Mouse (Mus musculus): ENCODE data around the gene Usp36.
"Not testable (repeated sequence)": the region's sequence is repeated elsewhere in the genome, so short reads cannot be mapped to it uniquely, and the experiment has no call there.

Gene Usp36

DNA sequence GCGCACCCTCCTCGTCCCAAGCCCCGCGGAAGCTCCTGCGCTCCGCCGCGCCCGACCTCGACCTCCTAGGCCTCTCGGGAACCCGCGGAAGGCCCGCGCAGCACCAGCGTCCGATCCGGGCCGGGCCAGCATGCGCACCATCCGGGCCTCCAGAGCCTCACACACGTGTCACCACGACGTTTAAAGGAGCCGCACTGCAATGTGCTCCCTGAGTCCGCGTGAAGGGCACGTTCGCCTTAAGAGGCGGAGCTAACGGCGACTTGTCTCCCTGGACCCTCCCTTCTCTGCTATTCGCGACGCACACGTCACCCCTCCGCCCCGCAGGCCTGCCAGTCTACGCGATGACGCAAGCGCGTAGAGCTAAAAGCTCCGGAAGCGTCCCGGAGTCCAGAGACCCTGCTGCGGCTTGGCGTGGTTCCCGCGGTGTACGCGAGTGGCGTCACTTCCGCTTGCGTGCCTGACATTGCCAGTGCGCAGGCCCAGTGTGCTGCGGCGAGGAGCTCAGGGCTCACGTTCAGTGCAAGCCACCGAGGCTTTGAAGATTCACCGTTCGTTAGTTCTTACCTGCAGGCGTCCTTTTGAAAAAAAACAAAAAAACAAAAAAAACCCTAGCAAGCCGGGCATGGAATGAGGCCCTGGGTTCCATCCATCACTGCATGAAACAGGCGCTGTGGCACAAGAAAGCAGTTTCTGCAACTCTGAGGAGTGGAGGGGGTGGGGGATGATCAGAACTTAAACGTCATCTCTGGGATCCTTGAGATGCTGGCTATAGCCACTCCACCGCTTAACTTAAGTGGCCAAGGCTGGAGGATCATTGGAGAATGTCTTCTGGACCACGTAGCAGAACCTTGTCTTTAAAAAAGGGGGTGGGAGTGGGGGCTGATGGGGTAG, at the start of gene Usp36:
Gene Usp36 (minus strand): TSS at position 246 of the 891 bp plus-strand sequence.
- in situ Hi-C loops (cut with MboI, MseI): loop anchor here (5.0 kb wide), 1 partner anchor 38 kb away; no protein-coding TSS in a partner anchor

DNA sequence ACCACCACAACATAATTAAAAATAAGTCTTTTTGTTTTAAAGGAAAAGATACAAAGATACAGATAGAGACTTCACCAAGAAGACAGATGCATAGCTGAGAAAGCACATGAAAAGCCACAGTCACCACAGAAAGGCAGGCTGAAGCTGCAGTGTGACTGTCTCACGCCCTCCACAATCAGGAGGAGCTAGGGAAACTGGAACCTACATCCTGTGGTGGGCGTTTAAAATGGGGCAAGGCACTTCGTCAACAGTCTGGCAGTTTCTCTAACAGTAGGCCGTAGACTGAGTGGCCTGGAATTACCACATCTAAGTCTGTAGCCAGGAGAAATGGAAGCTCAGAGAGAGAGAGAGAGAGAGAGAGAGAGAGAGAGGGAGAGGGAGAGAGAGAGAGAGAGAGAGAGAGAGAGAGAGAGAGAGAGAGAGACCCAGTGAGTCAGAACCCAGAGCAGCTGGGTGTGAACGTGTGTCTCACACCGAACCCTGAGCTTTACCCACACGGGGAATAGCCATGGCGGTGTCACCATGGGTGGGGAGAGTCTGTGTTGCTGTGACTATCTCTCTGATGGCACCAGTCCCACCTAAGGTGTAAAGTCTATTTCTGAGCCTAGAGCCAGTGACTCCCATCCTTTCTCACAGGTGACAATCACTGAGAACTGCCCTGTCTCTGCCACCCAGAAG, 47.6 kb upstream of the Usp36 start:
- in situ Hi-C loops (cut with MboI, MseI): no loop called here

DNA sequence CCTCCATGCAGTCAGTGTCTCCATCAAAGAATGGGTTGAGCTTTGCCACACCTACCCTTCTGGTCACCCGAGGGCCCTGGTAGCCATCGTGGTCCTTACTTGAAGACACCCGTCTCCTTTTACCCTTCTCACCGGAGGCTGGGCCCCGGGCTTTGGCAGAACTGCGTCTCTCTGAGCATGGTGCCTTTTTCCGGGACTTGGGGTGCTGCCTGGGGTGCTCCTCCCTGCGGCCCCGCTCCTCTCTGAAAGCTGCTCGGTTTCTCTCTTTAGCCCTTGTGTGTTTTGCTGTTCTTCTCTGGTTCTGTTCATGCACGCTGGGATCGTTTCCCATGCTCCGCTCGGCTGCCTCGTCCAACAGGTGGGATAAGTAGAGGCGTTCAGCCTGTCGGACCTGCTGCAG, 43.4 kb upstream of the Usp36 start:
- in situ Hi-C loops (cut with MboI, MseI): no loop called here

DNA sequence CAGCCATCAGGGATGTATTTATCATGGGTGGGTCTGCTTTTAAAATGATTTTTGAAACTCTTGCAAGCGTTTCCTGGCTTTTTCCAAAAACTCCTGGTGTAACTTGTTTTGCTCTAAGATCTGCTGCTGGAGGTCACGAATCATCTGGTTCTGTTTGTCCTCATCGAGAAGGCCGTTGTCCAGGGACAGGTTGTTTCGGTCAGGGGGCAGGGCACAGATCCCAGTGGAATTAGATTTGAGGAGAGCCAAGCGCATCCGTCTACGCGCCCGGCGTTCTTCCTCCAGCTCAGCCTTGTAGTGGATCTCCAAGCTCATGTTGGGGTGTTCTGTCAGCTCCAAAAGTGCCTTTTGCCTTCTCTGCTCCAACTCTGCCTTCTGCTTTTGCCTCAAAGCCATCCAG, 42.3 kb upstream of the Usp36 start:
- in situ Hi-C loops (cut with MboI, MseI): no loop called here

DNA sequence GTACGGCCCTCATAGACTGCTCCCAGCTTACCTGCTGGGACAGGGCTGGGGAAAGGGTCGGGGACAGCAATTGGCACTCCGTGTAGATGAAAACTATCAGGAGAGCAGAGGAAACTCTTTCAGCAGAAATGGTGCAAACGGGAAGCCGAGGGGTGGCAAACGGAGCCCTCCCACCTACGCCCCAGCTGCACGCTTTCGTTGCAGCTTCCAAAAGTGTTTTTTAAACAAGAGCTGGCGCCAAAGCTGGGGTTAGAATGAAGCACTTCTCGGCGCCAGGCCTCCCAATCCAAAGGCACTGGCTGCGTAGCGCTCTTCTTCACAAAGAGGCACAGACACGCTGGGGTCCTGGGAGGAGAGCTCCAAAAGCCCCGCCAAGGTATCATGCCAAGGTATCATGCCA, 40.7 kb upstream of the Usp36 start:
- in situ Hi-C loops (cut with MboI, MseI): no loop called here

DNA sequence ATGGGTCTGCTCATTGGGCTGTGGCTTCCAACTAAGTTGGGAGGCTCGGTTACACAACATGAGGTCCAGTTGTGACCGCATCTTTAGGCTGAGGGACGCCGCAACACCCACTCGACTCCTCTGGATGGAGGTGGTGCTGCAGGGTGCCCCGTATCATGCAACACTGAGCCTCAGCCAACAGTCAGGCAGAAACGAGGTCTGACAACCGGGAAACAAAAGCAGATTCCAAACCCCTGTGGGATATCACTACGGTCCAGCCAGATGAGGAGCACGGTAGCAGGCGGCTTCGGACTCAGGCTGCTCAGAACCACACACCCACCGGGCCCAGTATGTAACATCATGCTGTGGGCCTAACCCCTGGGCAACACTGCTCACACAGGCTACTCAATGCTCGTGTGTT, 40.3 kb upstream of the Usp36 start:
- in situ Hi-C loops (cut with MboI, MseI): no loop called here

DNA sequence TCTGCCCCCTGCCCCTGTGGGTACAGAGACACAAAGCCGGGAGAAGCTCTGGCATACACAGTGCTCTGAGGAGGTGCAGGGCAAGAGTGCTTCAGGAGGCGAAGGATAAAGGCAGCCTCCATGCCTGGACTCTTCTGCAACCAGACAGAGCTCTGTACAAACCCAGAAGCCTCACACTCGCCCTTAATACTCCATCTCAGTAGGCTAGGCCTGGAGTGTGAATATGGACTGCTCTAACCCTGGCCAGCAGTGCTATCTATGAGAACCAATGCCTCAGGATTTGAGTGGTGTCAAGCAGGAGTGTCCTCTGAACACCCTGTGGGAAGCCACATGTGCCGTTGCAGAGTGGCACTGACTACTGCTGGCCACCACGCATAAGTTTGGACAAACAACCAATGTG, 38.9 kb upstream of the Usp36 start:
- in situ Hi-C loops (cut with MboI, MseI): loop anchor here (5.0 kb wide), 1 partner anchor 48 kb away; no protein-coding TSS in a partner anchor

DNA sequence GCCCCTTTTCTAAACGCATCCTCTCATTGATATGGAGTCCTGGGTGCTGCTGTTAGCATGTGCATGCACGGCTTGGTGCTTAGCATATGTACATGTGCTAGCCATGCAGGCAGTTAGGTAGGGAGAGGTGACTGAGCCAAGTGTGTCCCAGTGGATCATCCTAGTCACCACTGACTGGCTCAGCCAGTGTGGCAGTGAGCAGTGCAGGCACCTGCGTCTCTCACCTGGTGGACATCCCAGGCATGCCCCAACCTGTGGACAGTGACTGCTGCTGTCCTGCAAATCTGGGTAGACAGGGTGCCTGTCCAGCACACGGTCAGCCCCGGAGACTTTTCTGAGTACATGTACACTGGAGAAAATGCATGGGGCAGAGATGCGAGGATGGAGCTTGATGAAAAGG, 38.5 kb upstream of the Usp36 start:
- in situ Hi-C loops (cut with MboI, MseI): loop anchor here (5.0 kb wide), 1 partner anchor 49 kb away; no protein-coding TSS in a partner anchor

DNA sequence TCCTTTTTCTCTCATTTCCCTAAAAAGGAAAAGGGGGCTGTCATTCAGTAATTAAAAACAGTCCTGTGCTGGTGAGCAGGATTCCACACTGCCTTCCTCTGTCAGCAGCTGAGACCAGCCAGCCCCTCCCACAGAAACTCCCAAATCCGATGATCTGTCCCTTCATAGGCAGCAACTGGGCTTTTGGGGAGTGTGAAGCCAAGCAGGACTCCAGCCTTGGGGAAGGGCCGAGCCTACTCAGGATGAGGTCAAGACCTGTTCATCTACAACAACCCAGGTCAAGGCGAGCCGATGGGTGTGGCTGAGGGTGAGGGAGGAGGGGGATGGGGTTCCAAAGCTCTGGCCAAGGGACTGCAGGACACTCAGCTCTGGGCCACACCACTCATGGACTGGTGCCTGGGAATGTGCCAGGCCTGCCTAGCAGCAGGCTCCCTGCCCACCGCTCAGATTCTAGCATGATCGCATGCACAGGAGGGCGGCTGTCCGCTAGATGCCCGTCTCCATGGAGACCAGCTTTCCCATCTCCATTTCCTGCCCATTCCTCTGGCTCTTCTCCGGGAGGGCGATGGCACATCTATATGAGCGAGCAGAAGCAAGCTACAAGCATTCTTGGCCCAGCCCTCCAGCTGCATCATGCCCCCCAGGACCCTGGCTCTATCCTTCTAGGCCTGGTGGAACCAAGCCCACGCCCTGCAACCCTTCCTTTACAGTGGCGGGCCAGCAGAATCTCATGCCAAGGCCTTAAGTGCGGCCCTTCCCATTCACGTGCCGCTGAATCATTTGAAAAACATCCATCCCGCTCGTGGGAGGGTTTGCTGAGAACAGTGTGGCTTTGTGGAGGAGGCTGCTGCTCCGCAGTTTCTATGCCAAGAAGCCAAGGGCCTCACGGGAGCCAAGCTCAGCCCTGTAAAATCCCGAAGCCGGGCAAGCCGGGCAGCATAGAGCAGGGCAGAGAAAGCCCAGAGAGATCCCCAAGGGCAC, 37.2 kb upstream of the Usp36 start:
- in situ Hi-C loops (cut with MboI, MseI): loop anchor here (5.0 kb wide), 1 partner anchor 50 kb away; no protein-coding TSS in a partner anchor

DNA sequence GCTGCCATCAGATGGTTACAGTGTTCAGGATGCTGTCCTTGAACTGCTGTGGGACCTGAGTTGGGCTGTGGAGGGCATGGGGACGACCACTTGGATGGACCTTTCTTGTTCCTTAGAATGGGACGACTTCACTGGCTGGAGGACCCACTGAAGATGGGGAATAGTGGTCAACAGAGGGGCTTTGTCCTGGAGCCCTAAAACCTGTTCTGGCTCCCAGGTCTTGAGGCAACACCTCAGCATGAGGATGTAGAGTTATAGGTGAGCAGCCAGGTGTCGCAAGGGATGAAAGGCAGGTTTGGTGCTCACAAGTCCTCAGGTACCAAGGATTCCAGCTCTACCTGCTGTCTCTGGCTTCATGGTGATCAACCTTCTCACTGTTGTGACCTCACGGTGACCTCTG, 36.4 kb upstream of the Usp36 start:
- in situ Hi-C loops (cut with MboI, MseI): loop anchor here (5.0 kb wide), 1 partner anchor 51 kb away; no protein-coding TSS in a partner anchor

DNA sequence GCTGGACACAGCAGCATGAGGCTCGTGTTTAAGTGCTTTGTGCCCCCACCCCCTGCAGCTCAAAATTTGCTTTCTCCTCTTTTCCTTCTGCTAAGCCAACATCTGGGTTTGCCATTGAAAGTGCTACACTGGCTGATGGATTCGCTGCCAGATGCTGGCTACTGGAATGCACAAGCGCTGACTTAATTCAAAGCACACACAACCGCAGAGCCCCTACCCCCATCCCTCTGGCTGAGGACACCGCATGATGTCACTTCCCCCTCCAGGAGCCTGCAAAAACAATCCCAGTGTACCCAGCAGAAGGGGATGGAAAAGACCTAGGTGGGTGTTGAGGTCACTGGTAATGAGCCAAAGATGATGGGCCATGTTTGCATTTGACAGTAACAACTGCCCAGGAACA, 34.5 kb upstream of the Usp36 start:
- in situ Hi-C loops (cut with MboI, MseI): no loop called here

DNA sequence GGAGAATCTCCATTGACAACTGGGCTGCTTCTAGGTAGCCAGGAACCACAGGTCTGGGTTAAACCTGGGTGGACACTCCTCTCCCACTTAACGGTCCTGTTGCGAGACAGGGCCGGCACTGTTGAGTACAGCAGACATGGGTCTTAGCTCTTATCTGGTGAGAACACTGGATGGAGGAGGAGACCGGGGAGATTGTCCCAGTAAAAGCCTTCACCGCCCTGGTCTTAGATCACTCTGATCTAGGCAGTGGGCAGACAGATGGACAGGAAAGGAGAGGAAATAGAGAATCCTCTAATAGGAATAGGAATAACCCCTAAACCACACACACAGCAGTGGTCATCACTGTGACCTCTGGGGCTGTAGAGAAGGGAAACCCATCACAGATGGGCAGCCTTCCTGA, 33.9 kb upstream of the Usp36 start:
- in situ Hi-C loops (cut with MboI, MseI): no loop called here

DNA sequence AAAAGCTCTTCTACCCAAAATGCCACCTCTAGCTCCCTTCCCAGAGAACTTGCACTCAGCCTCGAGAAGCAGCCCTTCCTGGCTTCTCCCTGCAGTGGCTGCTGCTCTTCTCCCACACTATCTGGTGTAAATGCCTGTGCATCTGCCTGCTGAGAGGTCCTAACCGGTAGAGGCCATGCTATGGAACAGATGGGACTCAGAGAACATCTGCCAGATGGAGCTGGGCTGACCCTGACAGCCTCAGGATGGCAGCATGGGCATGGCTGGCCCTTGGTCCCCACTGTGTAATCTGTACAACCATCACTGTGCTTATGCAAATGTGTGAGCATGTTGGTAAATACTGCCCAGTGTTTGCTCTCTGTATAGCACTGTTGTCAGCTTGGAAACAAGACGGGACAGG, 32.6 kb upstream of the Usp36 start:
- in situ Hi-C loops (cut with MboI, MseI): no loop called here

DNA sequence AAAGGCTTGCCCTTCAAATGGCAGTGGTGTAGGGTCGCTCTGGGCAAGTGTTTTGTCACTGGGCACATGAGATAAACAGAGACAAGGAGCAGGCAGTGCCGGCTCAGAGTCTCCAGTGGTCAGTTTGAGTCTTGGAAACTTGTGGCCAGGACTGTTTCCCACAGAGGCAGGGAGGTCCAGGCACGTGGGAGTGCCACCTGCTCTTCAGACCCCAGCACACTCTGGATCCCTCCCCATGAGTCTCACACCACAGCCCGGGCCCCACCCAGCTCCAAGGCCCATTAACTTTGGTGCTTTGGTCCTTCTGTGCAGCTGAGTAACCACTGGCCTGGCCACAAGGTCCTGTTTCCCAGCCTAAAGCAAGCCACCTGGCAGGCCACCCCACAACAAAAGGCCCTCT, 31.9 kb upstream of the Usp36 start:
- in situ Hi-C loops (cut with MboI, MseI): no loop called here

DNA sequence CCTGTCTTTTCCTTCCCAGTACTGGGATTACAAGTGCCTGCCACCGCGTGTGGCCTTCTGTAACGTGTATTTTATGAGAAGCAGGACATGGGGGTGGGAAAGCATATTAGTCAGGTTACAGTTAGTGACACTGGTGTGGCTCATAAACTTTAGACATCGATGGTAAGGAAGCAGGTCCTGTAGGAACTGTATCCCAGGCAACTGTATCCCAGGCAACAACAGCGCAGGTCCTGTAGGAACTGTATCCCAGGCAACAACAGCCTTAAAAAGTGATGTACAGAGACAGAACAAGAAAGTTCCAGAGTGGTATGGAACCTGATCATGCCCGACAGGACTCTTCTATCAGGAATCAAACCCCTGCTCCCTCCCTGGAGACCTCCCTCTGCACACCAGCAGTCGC, 31.5 kb upstream of the Usp36 start:
- in situ Hi-C loops (cut with MboI, MseI): no loop called here

DNA sequence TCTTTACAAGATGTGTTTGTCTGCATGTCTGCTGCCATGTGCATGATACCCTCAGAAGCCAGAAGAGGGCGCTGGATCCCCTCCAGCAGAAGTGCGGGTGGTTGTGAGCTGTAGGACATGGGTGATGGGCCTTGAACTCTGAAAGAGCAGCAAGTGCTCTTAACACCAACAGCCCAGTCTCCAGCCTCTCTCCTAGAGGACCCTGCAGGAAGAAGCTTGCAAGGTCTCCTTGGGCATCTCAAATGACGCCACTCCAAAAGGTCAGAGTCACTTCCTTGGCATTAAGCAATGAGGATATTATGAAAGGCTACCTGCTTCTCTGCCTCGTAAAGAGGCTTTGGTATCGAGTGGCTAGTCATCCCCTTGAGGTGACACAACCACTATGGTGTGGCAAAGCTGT, 28.6 kb upstream of the Usp36 start:
- in situ Hi-C loops (cut with MboI, MseI): no loop called here

DNA sequence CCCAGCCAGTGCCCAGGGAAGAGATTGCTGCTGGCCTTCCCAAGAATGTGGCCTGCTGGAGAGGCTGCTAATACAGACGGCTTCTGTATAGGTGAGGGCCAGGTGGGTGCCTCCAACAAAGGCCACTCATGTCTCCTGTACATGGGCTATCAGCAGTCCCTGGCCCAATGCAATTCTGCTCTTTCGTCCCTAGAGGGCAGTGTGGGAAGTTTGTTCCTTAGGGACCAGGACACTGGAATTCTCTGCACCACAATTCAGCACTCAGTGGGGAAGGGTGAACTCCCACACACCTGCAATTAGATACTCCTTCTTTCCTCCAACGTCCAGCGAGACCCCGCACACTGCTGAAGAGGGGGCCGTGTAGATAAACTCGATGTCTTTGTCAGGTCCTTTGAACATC, 27.1 kb upstream of the Usp36 start:
- in situ Hi-C loops (cut with MboI, MseI): no loop called here

DNA sequence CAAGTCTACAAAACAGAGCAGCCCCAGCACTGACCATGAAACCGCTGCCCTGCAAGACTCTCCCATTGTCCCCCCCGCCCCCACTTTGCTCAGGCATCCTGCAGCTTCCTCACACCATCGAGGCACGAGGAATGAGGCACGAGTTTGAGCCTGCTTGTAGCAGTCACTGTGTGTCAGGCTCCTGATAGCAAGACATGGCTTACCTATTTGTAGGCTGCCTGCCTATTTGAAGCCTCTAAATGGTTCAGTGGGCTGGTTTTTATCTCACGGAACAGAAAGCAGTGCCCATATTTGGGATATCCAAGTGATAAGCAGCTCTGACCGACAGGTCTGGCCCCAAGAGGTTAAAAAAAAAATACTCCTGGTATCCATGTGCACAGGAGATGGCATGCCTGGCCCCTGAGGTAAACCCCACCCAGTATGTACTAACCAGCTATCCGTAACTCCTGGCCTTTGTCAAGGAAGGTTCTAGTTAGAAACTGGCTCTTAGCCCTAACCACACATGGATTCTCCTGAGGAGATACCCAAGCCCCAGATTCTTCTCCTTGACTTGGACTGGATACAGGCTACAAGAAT, 26.3 kb upstream of the Usp36 start:
- in situ Hi-C loops (cut with MboI, MseI): no loop called here

DNA sequence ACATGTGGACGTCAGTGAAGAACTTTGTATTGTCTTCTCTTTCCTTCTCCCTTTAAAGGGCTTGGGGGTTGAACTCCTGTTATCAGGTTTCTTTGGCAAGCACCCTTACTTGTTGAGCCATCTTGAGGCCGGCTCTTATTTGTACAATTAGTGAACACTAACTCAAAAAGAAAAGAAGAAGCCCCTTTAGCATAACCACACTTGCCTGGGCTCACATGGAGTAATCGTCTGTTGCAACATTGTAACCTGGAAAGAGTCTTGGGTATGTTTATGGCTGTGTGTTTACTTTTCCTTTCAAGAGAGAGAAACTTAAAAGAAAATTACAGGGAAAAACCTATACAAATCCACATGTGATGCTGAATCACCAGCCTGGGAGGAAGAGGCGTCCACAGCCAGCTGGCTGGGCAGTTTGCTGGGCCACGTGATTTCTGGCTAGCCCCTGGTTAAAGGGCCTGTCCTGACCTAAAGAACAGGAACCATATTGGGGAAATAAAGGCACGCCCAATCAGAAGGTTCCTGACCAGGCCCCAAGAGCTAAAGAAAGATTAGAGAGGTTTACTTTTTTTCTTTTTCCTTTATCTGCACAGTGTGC, 22.2 kb upstream of the Usp36 start:
- in situ Hi-C loops (cut with MboI, MseI): no loop called here

DNA sequence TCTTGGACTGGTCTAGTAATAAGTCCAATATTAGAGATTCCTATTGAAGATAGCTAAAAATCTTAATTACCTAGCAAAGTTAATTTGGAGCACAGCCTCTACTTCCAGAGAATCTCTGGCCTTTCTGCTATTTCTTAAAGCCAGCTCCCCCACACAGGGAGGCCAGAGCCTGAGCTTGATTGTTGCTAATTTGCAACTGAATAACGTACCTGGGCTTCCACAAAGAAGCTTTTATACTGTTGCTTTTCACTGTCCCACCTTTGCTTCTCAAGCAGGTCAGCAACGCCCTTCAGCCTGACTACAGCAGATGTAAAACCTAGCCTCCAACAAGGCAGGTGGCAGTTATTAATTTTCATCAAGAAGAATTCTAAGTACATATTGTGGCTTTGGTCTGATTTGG, 17.9 kb upstream of the Usp36 start:
- in situ Hi-C loops (cut with MboI, MseI): not testable (repeated sequence)

DNA sequence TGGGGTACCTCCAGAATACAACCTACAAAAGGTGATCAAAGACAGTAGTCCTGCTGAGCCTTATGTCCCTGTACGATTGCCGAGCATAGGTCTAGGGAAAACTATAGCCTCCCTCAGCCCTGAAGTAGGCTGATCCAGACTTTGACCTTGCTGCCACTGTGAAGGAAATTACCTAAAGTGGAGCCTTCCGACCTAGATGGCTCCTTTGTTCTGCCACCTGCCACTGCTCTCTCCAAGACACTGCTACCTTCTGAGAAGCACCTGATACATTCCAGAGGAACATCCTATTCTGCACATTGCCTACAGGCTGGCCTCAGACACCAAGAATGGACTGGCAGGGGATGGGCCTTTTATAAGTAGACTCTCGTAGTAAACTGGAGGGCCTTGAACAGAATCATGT, 13.9 kb upstream of the Usp36 start:
- in situ Hi-C loops (cut with MboI, MseI): not testable (repeated sequence)
